Mouse (Mus musculus): ENCODE data around the gene Gm21891.
"Not testable (repeated sequence)": the region's sequence is repeated elsewhere in the genome, so short reads cannot be mapped to it uniquely, and the experiment has no call there.

Gene Gm21891

DNA sequence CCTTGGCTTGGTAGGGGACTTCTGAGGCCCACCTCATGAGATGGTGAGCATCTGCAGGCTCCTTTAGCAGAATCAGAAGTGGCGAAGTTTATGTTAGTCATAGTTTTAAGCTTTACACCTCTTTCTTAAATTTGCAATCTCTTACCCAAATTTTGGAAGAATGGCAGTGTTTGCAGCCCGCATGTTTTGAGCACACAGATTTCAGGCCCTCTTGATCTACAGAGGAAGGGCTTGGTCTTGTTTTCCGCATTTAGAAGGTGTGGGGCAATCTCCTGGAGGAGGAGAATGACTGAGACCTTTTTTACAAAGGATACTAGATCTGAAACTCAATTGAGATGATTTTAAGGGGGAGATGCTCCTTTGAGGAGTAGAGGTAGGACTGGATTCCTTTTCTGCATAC is at the start of gene Gm21891:
Gene Gm21891 (minus strand): TSS at position 101 of the 400 bp plus-strand sequence.
- DNase-seq (ENCODE audit: low read depth, low spot score): not testable (repeated sequence)

DNA sequence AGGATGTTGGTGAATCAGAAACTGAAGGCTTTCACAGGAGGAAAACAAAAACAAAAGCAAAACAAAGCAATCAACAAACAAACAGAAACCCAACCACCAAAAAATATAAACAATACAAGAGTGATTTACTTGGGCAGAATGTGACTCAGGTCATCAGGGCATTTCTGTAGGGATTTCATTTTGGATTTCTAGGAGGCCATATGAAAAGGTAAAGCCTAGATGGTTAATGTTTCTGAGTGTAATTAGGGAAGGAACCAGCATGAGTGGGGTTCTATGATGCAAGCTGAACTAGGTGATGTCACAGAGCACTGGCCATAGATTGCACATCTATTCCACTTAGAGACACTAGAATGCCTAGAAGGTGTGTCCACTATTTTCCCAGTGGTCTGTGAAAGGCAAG is 28.4 kb upstream of the Gm21891 start, which contains the start of gene Gm21425:
Gene Gm21425 (plus strand): TSS at position 301 of the 400 bp plus-strand sequence.
- DNase-seq (ENCODE audit: low read depth, low spot score): not testable (repeated sequence)
